Mouse (Mus musculus): ENCODE data around the gene Iqsec1. TPM values are rescaled to one million over a fixed set of nuclear protein-coding genes. Genes with fewer than 3 reads are reported as not detected.

Gene Iqsec1
- total and polyA plus RNA-seq, 2 experiments from 2014 or later = 12.0 to 93.7 TPM

DNA sequence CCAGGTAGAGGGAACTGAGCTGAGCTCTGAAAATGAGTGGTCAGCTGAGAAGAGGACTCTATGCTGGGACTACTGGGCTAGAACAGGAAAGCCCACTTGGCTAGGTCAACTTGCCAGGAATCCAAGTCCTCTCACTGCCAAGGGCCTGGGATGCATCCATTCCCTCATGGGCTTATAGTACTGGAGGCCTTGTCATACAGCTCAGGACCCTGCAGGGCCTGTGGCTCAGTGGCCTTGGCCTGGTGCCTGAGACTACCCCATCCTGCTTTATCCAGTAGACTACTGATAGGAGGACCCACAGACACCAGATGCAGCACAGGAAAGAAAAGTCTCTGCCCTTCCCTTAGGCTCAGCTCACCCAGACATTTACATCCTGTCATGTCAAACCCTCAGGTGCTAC lies 190.3 kb downstream of the Iqsec1 start:
- no peak overlapping the region for H3K4me3 ChIP-seq (ENCODE audit: low read depth, low read length)
- H3K9me3 ChIP-seq (replicated peaks; ENCODE audit: control insufficient read depth, low read length) = no peaks in the 10 kb centered on the region
- no peak overlapping the region for H3K9ac ChIP-seq (replicated peaks; ENCODE audit: low read depth, low read length)
- no peak for TF ChIP-seq CTCF (IDR thresholded peaks at IDR 0.05; ENCODE audit: low read depth)
- no peak for TF ChIP-seq EP300 (IDR thresholded peaks at IDR 0.05; ENCODE audit: low read depth)
- no peak overlapping the region for H3K4me2 ChIP-seq (ENCODE audit: low read depth, low read length)
- H3K36me3 ChIP-seq (replicated peaks; ENCODE audit: control insufficient read depth, insufficient read depth, low read length) = no peaks in the 10 kb centered on the region
- H3K27ac ChIP-seq (ENCODE audit: low read depth) = no peak overlapping the region
- ATAC-seq (ENCODE audit: insufficient read depth, low read depth) (no peak), DNase-seq (ENCODE audit: low spot score) (no peak)
- no peaks in the 10 kb centered on the region for H3K27me3 ChIP-seq (ENCODE audit: control insufficient read depth, insufficient read depth, low read length)
- H3K4me1 ChIP-seq (ENCODE audit: control insufficient read depth, insufficient read depth) = peaks cover 12% of the 10 kb centered on the region

DNA sequence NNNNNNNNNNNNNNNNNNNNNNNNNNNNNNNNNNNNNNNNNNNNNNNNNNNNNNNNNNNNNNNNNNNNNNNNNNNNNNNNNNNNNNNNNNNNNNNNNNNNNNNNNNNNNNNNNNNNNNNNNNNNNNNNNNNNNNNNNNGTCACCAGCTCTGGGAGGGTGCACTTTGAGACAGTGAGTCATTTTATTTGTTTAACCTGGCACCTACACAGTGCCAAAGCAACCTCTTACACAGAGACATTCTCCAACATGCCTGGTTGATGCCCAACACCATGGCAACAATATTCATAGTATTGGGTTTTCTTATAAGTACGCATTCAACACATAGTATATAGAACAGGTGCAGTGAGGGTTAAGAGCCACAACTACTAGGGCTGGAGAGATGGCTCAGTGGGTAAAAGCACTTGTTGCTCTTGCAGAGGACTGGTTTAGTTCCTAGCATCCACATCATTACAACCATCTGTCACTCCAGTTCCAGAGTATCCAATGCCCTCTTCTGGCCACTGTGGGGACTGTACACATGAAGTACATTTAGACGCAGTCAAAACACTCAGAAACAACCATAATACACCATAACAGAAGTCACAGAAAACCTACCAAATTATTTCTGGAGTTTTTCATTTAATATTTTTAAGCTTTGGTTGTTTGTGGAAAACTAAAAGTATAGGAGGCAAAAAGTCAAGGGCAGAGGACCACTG lies 191.4 kb downstream of the Iqsec1 start:
- H3K9ac ChIP-seq (replicated peaks; ENCODE audit: low read depth, low read length) = no peak overlapping the region
- ATAC-seq (ENCODE audit: insufficient read depth, low read depth) (no peak), DNase-seq (ENCODE audit: low spot score) (no peak)
- peaks cover 12% of the 10 kb centered on the region for H3K4me1 ChIP-seq (ENCODE audit: control insufficient read depth, insufficient read depth)
- H3K36me3 ChIP-seq (replicated peaks; ENCODE audit: control insufficient read depth, insufficient read depth, low read length) = no peaks in the 10 kb centered on the region
- TF ChIP-seq CTCF (IDR thresholded peaks at IDR 0.05; ENCODE audit: low read depth) (0 out of 2 replicates have a peak, but pooled peaks have one; percentile 6), EP300 (IDR thresholded peaks at IDR 0.05; ENCODE audit: low read depth) (no peak)
- no peaks in the 10 kb centered on the region for H3K9me3 ChIP-seq (replicated peaks; ENCODE audit: control insufficient read depth, low read length)
- no peak overlapping the region for H3K4me2 ChIP-seq (ENCODE audit: low read depth, low read length)
- WGBS = 97% methylated on average over 2 of the region's 2 CpGs
- H3K27me3 ChIP-seq (ENCODE audit: control insufficient read depth, insufficient read depth, low read length) = no peaks in the 10 kb centered on the region
- H3K27ac ChIP-seq (ENCODE audit: low read depth) = no peak overlapping the region
- no peak overlapping the region for H3K4me3 ChIP-seq (ENCODE audit: low read depth, low read length)

GRCm38 (mm10) chr6:90790901-90791300 lies 197.6 kb downstream of the Iqsec1 start:
- no peak overlapping the region for H3K4me3 ChIP-seq (ENCODE audit: low read depth, low read length)
- ATAC-seq (ENCODE audit: insufficient read depth, low read depth) (no peak; the same call in 1 of the 2 replicates), DNase-seq (ENCODE audit: low spot score) (no peak)
- no peak overlapping the region for H3K9ac ChIP-seq (replicated peaks; ENCODE audit: low read depth, low read length)
- TF ChIP-seq EP300 (IDR thresholded peaks at IDR 0.05; ENCODE audit: low read depth) = no peak
- no peak for TF ChIP-seq CTCF (IDR thresholded peaks at IDR 0.05; ENCODE audit: low read depth)
- H3K9me3 ChIP-seq (replicated peaks; ENCODE audit: control insufficient read depth, low read length) = no peaks in the 10 kb centered on the region
- H3K27ac ChIP-seq (ENCODE audit: low read depth) = no peak overlapping the region
- H3K27me3 ChIP-seq (ENCODE audit: control insufficient read depth, insufficient read depth, low read length) = no peaks in the 10 kb centered on the region
- no peaks in the 10 kb centered on the region for H3K4me1 ChIP-seq (ENCODE audit: control insufficient read depth, insufficient read depth)
- H3K36me3 ChIP-seq (replicated peaks; ENCODE audit: control insufficient read depth, insufficient read depth, low read length) = no peaks in the 10 kb centered on the region
- H3K4me2 ChIP-seq (ENCODE audit: low read depth, low read length) = no peak overlapping the region

DNA sequence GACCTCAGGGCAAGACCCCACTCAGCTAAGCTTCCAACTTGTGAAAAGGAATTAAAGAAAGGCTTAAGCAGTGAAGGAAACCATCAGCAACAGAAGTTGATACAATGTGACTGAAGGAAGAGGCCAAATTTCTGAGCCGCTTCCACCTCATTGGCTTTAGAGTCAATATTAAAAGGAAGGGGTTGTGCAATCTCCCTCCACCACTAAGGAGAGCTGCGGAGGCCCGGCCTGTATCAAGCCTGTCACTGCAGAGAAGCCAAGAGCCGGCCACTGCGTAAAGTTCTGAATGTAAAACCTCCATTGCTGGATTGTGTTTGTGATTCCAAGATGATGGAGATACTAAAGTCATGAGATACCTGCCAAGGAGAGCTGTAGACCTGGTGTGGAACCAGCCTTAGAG lies 199.0 kb downstream of the Iqsec1 start:
- no peaks in the 10 kb centered on the region for H3K4me1 ChIP-seq (ENCODE audit: control insufficient read depth, insufficient read depth)
- no peak overlapping the region for H3K27ac ChIP-seq (ENCODE audit: low read depth)
- TF ChIP-seq EP300 (IDR thresholded peaks at IDR 0.05; ENCODE audit: low read depth) (no peak), CTCF (IDR thresholded peaks at IDR 0.05; ENCODE audit: low read depth) (no peak)
- no peak overlapping the region for H3K9ac ChIP-seq (replicated peaks; ENCODE audit: low read depth, low read length)
- DNase-seq (ENCODE audit: low spot score) = no peak
- H3K4me3 ChIP-seq (ENCODE audit: low read depth, low read length) = no peak overlapping the region
- no peaks in the 10 kb centered on the region for H3K9me3 ChIP-seq (replicated peaks; ENCODE audit: control insufficient read depth, low read length)
- no peaks in the 10 kb centered on the region for H3K27me3 ChIP-seq (ENCODE audit: control insufficient read depth, insufficient read depth, low read length)
- no peak for ATAC-seq (ENCODE audit: insufficient read depth, low read depth)
- no peak overlapping the region for H3K4me2 ChIP-seq (ENCODE audit: low read depth, low read length)
- WGBS = 84% methylated on average over 5 of the region's 5 CpGs
- no peaks in the 10 kb centered on the region for H3K36me3 ChIP-seq (replicated peaks; ENCODE audit: control insufficient read depth, insufficient read depth, low read length)

- Histone ChIP-seq H3K27me3 (ENCODE audit: control insufficient read depth, insufficient read depth, low read length) (no peaks in the 10 kb centered on the region), H3K36me3 (replicated peaks; ENCODE audit: control insufficient read depth, insufficient read depth, low read length) (no peaks in the 10 kb centered on the region), H3K4me1 (ENCODE audit: control insufficient read depth, insufficient read depth) (0 out of 2 replicates have a peak, but pooled peaks cover under 1% of the 10 kb centered on the region), H3K9me3 (replicated peaks; ENCODE audit: control insufficient read depth, low read length) (no peaks in the 10 kb centered on the region), H3K4me3 (ENCODE audit: low read depth, low read length) (no peak overlapping the region), H3K4me2 (ENCODE audit: low read depth, low read length) (no peak overlapping the region), H3K27ac (ENCODE audit: low read depth) (no peak overlapping the region), H3K9ac (replicated peaks; ENCODE audit: low read depth, low read length) (no peak overlapping the region)
- no peak for ATAC-seq (ENCODE audit: insufficient read depth, low read depth)
- 92% methylated on average over 3 of the region's 3 CpGs for WGBS
- TF ChIP-seq EP300 (IDR thresholded peaks at IDR 0.05; ENCODE audit: low read depth) (no peak), CTCF (IDR thresholded peaks at IDR 0.05; ENCODE audit: low read depth) (no peak)
- no peak for DNase-seq (ENCODE audit: low spot score)
Measured at GRCm38 (mm10) chr6:90787587-90787986, 200.9 kb downstream of the Iqsec1 start.

DNA sequence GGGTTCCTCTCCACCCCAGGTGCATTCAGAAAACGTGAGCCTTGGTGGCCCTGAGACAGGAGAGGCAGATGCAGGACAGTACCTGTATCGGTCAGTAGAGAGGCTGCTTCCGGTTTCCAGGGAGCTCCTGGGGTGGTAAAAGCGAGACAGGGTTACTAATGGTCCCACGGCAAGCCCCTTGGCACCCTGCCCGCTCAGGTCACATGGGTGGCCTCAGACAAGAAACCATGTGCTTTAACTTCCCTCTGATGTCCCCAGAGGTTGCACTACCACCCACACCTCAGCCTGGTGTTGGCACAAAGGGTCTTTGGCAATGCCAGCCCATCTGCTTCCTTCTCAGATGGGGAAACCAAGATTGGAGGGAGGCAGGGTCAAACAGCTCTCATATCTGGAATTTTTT lies 201.4 kb downstream of the Iqsec1 start:
- H3K4me2 ChIP-seq (ENCODE audit: low read depth, low read length) = no peak overlapping the region
- ATAC-seq (ENCODE audit: insufficient read depth, low read depth) (no peak; the same call in 1 of the 2 replicates), DNase-seq (ENCODE audit: low spot score) (no peak)
- no peak overlapping the region for H3K4me3 ChIP-seq (ENCODE audit: low read depth, low read length)
- WGBS = 51% methylated on average over 6 of the region's 6 CpGs
- H3K9me3 ChIP-seq (replicated peaks; ENCODE audit: control insufficient read depth, low read length) = no peaks in the 10 kb centered on the region
- no peak overlapping the region for H3K9ac ChIP-seq (replicated peaks; ENCODE audit: low read depth, low read length)
- H3K4me1 ChIP-seq (ENCODE audit: control insufficient read depth, insufficient read depth) = 0 out of 2 replicates have a peak, but pooled peaks cover 6% of the 10 kb centered on the region
- H3K27ac ChIP-seq (ENCODE audit: low read depth) = no peak overlapping the region
- H3K36me3 ChIP-seq (replicated peaks; ENCODE audit: control insufficient read depth, insufficient read depth, low read length) = no peaks in the 10 kb centered on the region
- TF ChIP-seq CTCF (IDR thresholded peaks at IDR 0.05; ENCODE audit: low read depth) = no peak
- no peak for TF ChIP-seq EP300 (IDR thresholded peaks at IDR 0.05; ENCODE audit: low read depth)
- no peaks in the 10 kb centered on the region for H3K27me3 ChIP-seq (ENCODE audit: control insufficient read depth, insufficient read depth, low read length)

All from heart, postnatal 0 days (tissue).